Mouse (Mus musculus): ENCODE data around the gene Zbtb38. TPM values are rescaled to one million over a fixed set of nuclear protein-coding genes. Genes with fewer than 3 reads are reported as not detected.

The Zbtb38 gene
- total RNA-seq, 2 experiments from 2014 or later: 17.4 to 21.1 TPM

GRCm38 (mm10) chr9:96735946-96736345, 16.7 kb downstream of the Zbtb38 start:
- no peak for ATAC-seq (replicated peaks; ENCODE audit: low FRiP score, low TSS enrichment, poor library complexity, severe bottlenecking)

GRCm38 (mm10) chr9:96733425-96733717, 19.3 kb downstream of the Zbtb38 start:
- ATAC-seq (replicated peaks; ENCODE audit: low FRiP score, low TSS enrichment, poor library complexity, severe bottlenecking): no peak

GRCm38 (mm10) chr9:96732644-96733424, 19.8 kb downstream of the Zbtb38 start:
- ATAC-seq (replicated peaks; ENCODE audit: low FRiP score, low TSS enrichment, poor library complexity, severe bottlenecking): no peak

GRCm38 (mm10) chr9:96731961-96732511, 20.6 kb downstream of the Zbtb38 start:
- no peak for ATAC-seq (replicated peaks; ENCODE audit: low FRiP score, low TSS enrichment, poor library complexity, severe bottlenecking)

GRCm38 (mm10) chr9:96731039-96731895, 21.4 kb downstream of the Zbtb38 start:
- no peak for ATAC-seq (replicated peaks; ENCODE audit: low FRiP score, low TSS enrichment, poor library complexity, severe bottlenecking)

GRCm38 (mm10) chr9:96730311-96730625, 22.4 kb downstream of the Zbtb38 start:
- no peak for ATAC-seq (replicated peaks; ENCODE audit: low FRiP score, low TSS enrichment, poor library complexity, severe bottlenecking)

GRCm38 (mm10) chr9:96729537-96730310, 22.9 kb downstream of the Zbtb38 start:
- ATAC-seq (replicated peaks; ENCODE audit: low FRiP score, low TSS enrichment, poor library complexity, severe bottlenecking): no peak

- ATAC-seq (replicated peaks; ENCODE audit: low FRiP score, low TSS enrichment, poor library complexity, severe bottlenecking): no peak
Observed at GRCm38 (mm10) chr9:96728338-96729162, 24.1 kb downstream of the Zbtb38 start.

- ATAC-seq (replicated peaks; ENCODE audit: low FRiP score, low TSS enrichment, poor library complexity, severe bottlenecking): no peak
Observed at GRCm38 (mm10) chr9:96727688-96728087, 24.9 kb downstream of the Zbtb38 start.

GRCm38 (mm10) chr9:96726336-96727131, 26.1 kb downstream of the Zbtb38 start:
- no peak for ATAC-seq (replicated peaks; ENCODE audit: low FRiP score, low TSS enrichment, poor library complexity, severe bottlenecking)

GRCm38 (mm10) chr9:96725582-96726320, 26.9 kb downstream of the Zbtb38 start:
- ATAC-seq (replicated peaks; ENCODE audit: low FRiP score, low TSS enrichment, poor library complexity, severe bottlenecking): no peak

GRCm38 (mm10) chr9:96723650-96724049, 29.0 kb downstream of the Zbtb38 start:
- ATAC-seq (replicated peaks; ENCODE audit: low FRiP score, low TSS enrichment, poor library complexity, severe bottlenecking): peak; percentile 39

- no peak for ATAC-seq (replicated peaks; ENCODE audit: low FRiP score, low TSS enrichment, poor library complexity, severe bottlenecking)
Observed at GRCm38 (mm10) chr9:96721163-96721799, 31.4 kb downstream of the Zbtb38 start.

- no peak for ATAC-seq (replicated peaks; ENCODE audit: low FRiP score, low TSS enrichment, poor library complexity, severe bottlenecking)
Observed at GRCm38 (mm10) chr9:96720510-96721162, 32.0 kb downstream of the Zbtb38 start.

GRCm38 (mm10) chr9:96719408-96720158, 33.0 kb downstream of the Zbtb38 start:
- peak; percentile 82 for ATAC-seq (replicated peaks; ENCODE audit: low FRiP score, low TSS enrichment, poor library complexity, severe bottlenecking)

- peak; percentile 14; the same call in 1 of the 2 replicates for ATAC-seq (replicated peaks; ENCODE audit: low FRiP score, low TSS enrichment, poor library complexity, severe bottlenecking)
Observed at GRCm38 (mm10) chr9:96718888-96719287, 33.7 kb downstream of the Zbtb38 start.

Data from megakaryocyte-erythroid progenitor cell, adult 5-6 weeks (primary cell).